In the genomic region with DNA sequence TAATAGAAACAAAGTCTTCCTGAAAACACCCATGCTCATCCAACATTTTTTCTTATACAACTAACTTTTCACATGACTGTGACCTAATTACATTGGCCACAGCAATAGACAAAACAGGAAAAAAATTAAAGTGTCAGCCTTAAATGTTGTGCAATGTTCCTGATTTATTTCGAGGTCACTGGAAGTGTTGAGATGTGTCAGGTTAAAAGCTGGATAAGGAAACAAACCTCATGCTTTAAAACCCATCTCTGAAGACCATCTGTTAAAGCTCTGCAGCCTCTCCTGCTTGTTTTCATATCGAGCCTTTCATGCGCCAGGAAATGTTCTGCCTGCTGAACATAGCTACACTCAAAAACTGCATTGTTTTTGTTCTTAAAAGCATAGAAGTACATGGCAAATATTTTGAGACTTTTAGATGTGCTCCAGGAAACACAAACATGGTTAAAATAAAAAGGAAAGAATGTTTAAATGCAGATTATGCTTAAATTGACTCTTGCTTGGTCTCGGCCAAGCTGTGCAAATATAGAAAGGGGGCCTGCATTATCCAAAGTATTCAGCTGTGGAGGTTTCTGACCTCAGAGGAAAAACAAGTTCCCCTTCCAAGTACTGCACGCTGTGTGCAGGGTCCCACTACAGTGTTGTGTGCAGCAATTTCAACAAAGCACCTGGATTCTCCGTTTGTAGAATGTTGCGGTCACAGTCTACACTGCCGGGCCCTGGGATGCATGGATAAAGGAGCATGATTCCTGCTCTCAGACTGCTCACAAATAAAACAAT, we compare ENCODE assay signal across 9 mouse cellular contexts.
DNase-seq lines count a peak whose midpoint lies in the region; ATAC-seq and TF ChIP-seq lines count a peak whose summit lies in the region.
"Had no signal": no experiment of that assay in that cellular context is flagged by ENCODE, and none has a peak within 500 bp of the region (broad histone marks: within the 10 kb centered on the region; RNA-seq: fewer than 3 reads in every experiment).

No protein-coding gene starts in this region.

- no peaks in the 10 kb centered on the region for H3K27me3 ChIP-seq in heart, postnatal 0 days (ENCODE audit: control insufficient read depth, insufficient read depth, low read length)
- no peaks in the 10 kb centered on the region for H3K27me3 ChIP-seq in midbrain, embryonic 13.5 days

- no peak overlapping the region; the same call in 1 of the 2 replicates for H3K9ac ChIP-seq in heart, postnatal 0 days (replicated peaks; ENCODE audit: low read depth, low read length)
- no peak overlapping the region for H3K9ac ChIP-seq in midbrain, embryonic 13.5 days (replicated peaks)

- H3K4me2 ChIP-seq in heart, postnatal 0 days (ENCODE audit: low read depth, low read length), result no peak overlapping the region
- no peak overlapping the region for H3K4me2 ChIP-seq in midbrain, embryonic 13.5 days (replicated peaks)

- ATAC-seq in heart, postnatal 0 days (ENCODE audit: insufficient read depth, low read depth), result peak; percentile 47
- ATAC-seq in midbrain, embryonic 13.5 days, result no peak

- TF ChIP-seq EP300 in heart, postnatal 0 days (IDR thresholded peaks at IDR 0.05; ENCODE audit: low read depth), result no peak

- TF ChIP-seq POLR2A in brain, embryonic 14.5 days (IDR thresholded peaks at IDR 0.05; ENCODE audit: borderline replicate concordance, extremely low read depth, insufficient read depth, insufficient read length, poor library complexity, severe bottlenecking), result no peak

- peak overlapping the region; percentile 73 for H3K27ac ChIP-seq in heart, postnatal 0 days (ENCODE audit: low read depth)
- H3K27ac ChIP-seq in midbrain, embryonic 13.5 days, result no peak overlapping the region

- peaks cover 24% of the 10 kb centered on the region for H3K4me1 ChIP-seq in heart, postnatal 0 days (ENCODE audit: control insufficient read depth, insufficient read depth)
- no peaks in the 10 kb centered on the region for H3K4me1 ChIP-seq in midbrain, embryonic 13.5 days (replicated peaks)

- H3K4me3 ChIP-seq in heart, postnatal 0 days (ENCODE audit: low read depth, low read length), result no peak overlapping the region
- no peak overlapping the region for H3K4me3 ChIP-seq in midbrain, embryonic 13.5 days (replicated peaks)

- H3K9me3 ChIP-seq in heart, postnatal 0 days (replicated peaks; ENCODE audit: control insufficient read depth, low read length), result no peaks in the 10 kb centered on the region
- H3K9me3 ChIP-seq in midbrain, embryonic 13.5 days, result no peaks in the 10 kb centered on the region

- 34% methylated on average over 8 of the region's 8 CpGs for WGBS in heart, postnatal 0 days
- WGBS in midbrain, embryonic 13.5 days, result 83% methylated on average over 8 of the region's 8 CpGs

- TF ChIP-seq CTCF in brain, embryonic 14.5 days (IDR thresholded peaks at IDR 0.05; ENCODE audit: borderline replicate concordance, extremely low read depth, insufficient read depth, insufficient read length), result no peak
- no peak for TF ChIP-seq CTCF in heart, postnatal 0 days (IDR thresholded peaks at IDR 0.05; ENCODE audit: low read depth)

- DNase-seq in layer of hippocampus, adult 11-12 months (ENCODE audit: low spot score), result peak; percentile 19
- no peak for DNase-seq in layer of hippocampus, postnatal 10 days (ENCODE audit: low spot score in 2 of 2)
- peak; percentile 9 for DNase-seq in brain, embryonic 14.5 days (ENCODE audit: low read depth)
- peak; percentile 32 for DNase-seq in heart, postnatal 0 days (ENCODE audit: low spot score)
- DNase-seq in lung, postnatal 25 days (ENCODE audit: low spot score), result peak; percentile 57
- no peak for DNase-seq in B cell, adult 2 months
- DNase-seq: cerebellum, postnatal 36 days; gastrocnemius, postnatal 10 days had no signal

- H3K36me3 ChIP-seq in heart, postnatal 0 days (replicated peaks; ENCODE audit: control insufficient read depth, insufficient read depth, low read length), result no peaks in the 10 kb centered on the region
- H3K36me3 ChIP-seq in midbrain, embryonic 13.5 days, result no peaks in the 10 kb centered on the region

Comparison
In these comparisons a context has a peak if more than half of its experiments do, and no peak if none do; other contexts are left out.
1. DNase-seq: peak in layer of hippocampus, adult 11-12 months (single experiment), brain, embryonic 14.5 days (single experiment), heart, postnatal 0 days (single experiment) and lung, postnatal 25 days (single experiment); none in layer of hippocampus, postnatal 10 days (0 of 2) and B cell, adult 2 months (0 of 2).